Mouse (Mus musculus): ENCODE measurements around the gene Rundc3a.
A peak's percentile ranks its signal among the peaks of the same experiment; 100 is the strongest.
"Not testable (repeated sequence)": the region's sequence is repeated elsewhere in the genome, so short reads cannot be mapped to it uniquely, and the experiment has no call there.

The Rundc3a gene

DNA sequence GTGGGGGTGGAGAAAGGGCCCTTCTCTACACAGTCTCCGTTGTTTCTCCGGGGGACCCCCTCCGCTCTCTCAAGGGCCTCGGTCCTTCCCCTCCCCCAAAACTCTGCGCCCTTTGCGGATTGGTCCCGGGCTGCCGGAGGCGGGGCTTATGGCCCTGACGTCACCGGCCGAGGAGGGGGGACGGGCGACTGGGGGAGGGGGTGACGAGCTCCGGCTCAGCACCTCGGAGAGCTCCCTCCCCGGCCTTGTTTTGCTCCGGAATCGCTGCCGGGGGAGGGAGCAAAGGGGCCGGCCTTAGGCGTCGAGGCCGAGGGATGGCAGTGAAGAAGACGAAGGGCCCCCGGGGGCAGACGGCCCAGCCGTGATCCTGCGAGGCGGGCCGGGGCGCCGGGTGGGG lies at the start of gene Rundc3a:
Gene Rundc3a (plus strand): TSS at position 166 of the 397 bp plus-strand sequence.
- DNase-seq: peak; percentile 89

DNA sequence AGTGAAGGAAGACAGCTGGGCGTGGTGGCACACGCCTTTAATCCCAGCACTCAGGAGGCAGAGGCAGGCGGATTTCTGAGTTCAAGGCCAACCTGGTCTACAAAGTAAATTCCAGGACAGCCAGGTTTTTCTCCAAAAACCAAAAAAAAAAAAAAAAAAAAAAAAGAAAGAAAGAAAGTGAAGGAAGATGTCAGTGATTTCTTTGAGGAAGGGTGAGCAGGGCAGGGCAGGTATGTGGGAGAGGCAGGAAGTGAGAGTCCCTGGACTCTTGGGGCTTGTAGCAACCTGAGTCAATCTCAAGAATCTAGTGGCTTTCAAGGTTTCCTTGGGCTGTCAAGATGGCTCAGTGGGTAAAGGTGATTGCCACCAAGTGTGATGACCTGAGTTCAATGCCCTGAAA lies 48.7 kb upstream of the Rundc3a start:
- no peak for DNase-seq

DNA sequence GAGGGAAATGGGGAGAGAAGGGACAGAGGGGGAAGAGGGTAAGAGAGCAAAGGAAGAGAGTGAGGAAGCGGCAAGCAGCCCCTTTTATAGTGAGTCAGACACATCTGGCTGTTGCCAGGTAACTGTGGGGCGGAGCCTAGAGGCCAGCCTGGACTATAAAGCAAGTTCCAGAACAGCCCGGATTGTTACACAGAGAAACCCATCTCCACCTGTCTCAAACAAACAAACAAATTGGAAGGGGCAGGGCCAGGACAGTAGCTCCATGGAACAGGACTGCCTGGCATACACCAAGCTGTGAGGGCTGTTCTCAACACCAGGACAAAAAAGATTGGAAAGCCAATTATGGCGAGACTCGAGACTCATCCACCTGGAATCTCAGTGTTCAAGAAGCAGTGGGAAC lies 46.3 kb upstream of the Rundc3a start:
- DNase-seq: no peak

DNA sequence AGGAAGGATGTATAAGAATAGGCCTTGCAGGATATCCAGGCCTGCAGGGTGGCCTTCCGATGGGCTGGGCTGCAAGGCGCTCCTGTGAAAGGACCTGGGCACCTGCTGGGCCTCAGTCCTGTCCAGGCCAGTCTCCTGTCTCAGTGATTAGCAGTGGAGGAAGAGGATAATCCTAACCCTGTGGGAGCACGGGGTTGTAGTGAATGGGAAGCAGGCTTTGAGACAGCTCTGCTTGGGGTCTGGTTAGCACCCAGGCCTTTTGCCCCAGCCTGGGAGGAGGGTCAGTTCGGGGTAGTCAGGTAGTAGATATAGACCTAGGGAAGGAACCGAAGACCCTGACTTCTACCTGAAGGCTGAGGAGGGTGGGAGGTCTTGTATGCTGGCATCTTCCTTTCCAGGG lies 45.5 kb upstream of the Rundc3a start:
- no peak for DNase-seq

DNA sequence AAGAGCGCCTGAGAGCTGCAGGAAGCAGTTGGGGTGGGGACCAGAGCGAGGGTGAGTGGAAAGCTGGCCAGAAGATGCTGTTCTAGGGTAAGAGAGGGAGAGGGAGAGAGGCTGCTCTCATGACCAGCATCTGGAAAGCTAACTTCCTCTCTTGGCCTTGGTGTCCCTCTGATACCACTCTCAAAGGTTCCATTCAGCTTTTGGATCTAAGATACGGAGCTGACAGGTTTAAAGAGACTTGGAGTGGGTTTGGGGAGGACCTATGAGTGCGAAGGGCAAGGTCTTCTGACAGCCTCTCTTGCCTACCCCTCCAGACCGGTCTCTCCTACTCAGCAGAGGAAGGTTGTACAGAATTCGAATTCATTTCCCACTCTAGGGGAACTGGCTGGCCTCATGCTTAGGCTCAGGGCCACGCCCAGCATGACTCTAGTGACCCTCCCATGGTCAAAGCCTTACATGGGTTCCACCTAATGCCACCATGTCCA lies 45.1 kb upstream of the Rundc3a start:
- DNase-seq: no peak

DNA sequence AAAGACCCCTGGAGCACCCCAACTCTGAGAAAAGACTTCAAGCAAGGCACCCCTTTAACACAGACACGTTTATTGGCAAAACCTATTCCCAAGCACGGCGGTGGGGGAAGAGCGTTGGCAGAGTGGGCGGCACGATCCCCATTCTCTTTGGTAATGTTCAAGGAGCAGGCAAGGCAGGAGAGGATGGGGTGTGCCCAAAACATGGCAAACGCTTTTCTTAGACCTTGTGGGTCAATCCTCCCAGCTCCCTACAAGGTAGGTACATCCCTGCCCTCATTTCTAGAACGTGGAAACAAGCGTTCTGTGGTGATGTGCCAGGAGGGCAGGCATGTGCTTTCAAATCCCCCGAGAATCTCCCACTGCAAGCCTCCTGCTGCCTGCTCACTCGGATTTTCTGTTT lies 44.4 kb upstream of the Rundc3a start:
- DNase-seq: no peak

DNA sequence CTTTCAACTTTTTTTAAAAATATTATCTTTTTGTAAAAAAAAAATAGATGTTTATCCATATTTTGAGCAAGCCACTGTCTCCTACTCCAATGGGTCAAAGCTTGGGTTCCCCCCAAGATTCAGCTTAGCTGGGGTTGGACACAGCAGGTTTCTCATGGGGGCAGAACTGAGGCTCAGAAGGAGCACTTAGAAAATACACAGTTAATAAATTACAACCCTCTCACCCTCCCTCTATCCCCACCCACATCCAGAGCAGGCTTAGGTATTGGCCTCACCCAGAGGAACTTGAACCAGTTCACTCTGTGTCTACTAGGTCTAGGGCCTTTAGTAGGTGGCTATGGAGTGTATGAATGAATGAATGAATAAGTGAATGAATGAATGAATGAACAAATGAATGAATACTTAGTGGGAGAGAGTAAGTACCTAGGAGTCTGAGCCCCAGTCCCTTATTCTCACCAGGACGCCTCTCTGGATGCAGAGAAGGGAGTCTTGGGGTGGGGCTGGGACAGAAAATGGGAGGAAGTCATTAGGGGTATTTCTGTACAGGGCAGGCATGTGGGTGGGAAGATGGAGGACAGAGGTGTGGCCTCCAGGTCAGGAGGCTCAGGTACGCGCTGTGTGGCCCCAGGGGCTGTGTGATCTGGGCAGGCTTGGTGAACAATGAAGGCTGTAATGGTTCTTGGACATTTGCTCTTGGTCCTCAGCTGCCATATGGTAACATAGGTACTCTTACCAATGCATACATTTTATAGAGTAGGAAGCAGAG lies 43.8 kb upstream of the Rundc3a start:
- no peak for DNase-seq

DNA sequence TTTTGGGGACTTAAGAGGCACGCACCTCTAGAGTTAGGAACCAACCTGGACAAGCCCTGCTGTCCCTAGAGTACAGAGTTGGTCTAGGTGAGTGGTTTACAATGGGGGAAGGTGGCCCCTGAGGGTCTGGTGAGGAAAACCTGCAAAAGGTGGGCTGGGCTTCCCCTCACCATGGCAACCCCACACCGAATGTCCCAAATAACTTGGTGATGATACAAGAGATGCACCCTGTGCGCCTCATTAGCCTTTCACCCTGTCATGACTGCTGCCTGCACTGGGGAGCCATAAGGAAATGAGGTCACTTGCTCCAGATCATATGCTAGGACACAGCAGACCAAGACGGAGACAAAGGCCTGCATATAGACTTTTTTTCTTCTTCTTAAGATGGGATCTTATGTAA lies 42.8 kb upstream of the Rundc3a start:
- no peak for DNase-seq

DNA sequence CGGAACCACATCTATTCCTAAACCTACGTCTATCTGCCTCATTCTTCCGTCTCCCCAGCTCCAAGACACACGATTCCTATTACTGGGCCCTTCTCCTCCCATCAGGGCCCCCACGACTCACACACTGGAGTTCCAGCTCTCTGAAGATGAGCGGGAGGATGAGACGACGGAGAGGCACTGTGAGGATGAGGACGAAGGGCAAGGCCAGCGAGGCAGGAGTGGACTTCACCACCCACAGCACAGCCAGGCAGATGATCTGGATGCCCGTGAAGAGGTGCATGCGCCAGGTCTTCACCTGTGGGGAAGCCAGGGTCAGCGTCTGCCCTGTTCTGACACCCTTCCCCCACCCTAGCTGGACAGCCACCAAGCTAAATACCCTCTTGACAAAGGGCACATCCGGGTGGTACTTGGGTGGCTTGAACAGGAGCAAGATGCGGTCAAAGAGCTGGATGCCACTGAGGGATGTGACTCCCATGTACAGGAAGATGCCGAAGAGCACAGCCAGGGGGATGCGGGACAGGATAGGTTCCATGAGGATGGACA lies 42.2 kb upstream of the Rundc3a start:
- no peak for DNase-seq

DNA sequence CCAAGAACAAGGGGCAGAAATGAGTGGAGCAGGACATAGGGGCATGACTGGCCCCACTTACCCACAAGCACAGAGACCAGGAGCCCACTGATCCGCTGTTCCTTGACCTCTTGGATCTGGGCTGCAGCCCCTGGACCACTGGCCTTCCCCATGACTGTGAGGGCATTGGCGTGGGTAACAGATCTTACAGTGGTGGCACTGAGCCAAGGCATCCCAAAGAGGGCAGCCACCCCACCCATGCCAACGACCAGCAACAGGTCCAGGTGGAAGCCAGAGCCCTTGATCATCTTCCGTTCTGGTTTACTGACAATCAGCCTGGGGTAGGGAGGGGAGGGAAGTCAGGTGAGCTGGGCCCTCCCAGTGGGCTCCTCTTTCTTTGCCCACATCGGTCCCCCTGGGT lies 40.8 kb upstream of the Rundc3a start:
- no peak for DNase-seq

DNA sequence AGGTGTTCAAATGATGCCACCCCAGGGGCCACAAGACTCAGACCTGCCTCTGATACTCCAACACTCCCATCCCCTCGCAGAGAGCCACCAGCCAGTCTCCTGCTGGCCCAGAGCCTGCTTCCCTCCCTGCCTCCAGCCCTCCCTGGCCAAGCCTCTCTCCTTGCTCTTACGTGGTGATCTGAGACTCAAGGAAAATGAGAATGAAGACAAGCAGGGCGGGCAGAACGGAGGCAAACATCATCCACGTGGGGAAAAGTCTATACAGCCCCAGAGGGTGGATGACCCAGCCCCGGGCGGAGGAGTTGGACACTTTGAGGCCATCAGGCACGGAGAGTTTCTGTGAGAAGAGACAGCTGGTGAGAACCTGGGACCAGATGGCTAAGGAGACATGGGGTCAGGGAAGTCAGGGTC lies 40.2 kb upstream of the Rundc3a start:
- DNase-seq: no peak

DNA sequence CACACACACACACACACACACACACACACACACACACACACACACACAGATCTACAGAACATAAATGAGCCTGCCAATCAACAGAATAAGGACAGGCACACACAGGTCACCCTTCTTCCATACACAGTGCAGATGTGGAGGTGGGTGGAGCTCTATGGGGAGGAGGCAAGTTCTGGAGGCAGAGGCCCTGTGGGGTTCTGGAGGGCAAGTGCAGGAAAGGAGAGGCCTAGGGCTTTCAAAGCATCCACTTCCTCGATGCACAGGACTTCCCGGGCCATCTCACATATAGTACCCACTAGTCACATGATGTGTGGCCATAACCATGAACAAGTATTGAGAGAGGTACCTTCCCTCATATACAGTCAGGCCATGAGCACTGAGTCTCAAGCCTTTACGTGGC lies 37.7 kb upstream of the Rundc3a start:
- DNase-seq: no peak

DNA sequence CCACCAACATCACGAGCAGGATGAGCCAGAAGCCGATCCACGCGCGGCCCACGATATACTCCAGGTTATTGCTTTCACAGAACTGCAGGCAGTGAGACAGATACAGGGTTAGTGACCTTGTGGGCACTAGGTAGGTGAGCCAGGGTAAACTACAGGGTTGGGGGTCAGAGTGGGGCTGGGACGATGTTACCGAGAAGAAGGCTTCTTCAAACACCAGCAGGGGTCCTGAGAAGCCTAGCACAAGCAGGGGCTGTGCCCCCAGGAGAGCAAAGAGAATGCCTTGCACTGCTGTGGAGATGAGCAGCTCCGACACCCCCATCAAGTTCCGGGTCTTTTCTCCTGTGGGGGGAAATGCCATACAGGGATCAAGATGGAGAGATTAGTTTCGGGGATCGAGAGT lies 37.0 kb upstream of the Rundc3a start:
- no peak for DNase-seq

DNA sequence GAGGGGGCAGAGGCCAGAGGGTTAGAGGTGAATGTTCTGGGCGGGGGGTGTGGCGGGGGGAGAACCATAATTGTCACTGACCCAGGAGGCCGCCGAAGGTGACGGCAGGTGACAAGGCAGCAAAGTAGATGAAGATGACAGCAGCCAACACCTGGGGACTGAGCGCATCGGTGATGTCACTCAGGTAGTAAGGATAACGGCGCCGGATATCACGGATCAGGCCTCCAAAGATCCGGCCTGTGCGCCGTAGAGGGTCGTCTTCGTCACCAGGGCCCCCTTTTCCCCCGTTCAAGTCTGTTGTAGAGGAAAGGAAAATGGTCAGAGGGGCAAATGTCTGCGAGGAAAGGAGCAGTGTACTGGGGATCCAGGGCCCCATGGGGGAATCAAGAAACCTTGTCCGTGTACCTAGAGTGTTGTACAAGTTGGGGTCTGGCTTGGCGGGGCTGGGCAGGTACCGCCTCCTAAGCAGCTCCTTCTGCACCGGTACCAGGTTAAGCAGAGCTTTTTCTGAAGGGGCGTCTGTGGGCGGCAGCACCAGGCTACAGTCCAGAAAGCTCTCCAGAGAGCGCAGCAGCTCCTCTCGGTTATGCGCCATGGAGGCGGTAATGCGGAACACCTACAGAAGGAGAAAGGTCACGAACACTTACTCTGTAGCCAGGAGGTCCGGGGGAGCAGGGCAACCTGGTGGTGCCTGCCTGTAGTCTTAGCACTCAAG lies 36.4 kb upstream of the Rundc3a start:
- DNase-seq: no peak

DNA sequence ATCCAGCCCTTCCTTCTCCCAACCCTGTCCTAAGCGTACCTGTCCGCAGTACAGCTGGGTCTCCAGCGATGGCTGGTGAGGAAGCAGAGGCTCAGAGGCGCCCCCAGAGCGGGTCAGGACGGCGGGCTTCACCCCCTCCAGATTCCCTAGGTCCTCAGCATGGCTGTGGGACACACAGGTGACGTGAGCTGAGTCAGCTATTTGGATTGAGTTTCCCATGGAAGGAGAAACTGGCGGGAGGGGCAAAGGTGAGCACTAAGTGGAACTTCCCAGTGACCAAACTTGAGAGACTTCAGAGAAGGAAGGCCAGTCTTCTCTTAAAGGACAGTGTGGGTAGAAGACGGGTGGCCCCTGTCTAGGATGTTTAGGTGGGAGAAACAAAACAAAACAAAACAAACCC lies 34.8 kb upstream of the Rundc3a start:
- DNase-seq: no peak

DNA sequence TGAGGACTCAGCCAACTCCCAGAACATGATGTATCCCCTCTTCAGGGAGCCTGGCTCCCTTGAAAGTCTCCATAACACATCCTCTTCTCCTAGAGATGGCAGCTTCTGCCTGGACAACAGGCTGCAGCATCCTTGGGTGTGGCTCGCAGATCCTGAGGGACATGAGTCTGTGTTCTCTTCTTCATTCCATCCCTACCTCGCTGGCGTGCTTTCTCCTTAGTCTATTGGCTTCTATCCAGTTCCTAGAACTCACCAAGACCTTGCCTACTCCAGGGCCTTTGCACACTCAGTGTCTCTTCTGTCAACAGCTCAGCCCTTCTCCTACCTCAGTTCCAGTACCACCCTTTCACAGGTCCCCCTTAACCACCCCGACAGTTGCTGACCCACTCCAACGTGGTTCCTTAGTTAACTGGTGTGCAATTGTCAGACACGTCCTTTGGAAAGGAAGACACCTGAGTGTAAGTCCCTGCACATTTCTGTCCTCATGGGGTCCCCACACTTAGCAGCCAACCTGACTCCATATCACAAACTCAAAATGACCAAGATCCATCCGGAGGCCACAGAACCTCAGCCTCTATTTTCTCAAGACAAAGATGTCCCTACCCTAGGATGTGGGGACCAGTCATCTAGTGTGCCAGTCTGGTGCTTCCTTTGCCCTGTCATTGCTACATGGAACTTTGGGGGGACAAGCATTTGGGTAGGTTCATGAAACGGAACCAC lies 31.3 kb upstream of the Rundc3a start:
- DNase-seq: no peak

DNA sequence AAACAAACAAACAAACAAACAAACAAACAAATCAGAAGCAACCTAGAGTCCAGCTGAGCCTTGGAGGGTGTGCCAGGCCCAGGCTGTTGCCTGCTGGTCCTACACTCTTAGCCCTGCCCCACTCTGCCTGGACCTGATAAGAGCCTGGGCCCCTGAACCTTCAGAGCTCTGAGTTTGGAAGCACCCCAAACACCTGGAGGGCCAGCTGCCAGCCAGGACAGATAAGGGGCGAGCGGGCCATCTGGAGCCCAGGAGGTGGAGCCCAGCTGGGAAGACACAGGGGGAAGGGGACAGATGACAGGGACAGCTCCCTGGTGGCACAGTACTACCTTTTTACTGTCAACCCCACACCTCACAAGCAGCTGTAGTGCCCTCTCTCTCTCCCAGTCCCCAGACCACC lies 29.6 kb upstream of the Rundc3a start:
- no peak for DNase-seq

DNA sequence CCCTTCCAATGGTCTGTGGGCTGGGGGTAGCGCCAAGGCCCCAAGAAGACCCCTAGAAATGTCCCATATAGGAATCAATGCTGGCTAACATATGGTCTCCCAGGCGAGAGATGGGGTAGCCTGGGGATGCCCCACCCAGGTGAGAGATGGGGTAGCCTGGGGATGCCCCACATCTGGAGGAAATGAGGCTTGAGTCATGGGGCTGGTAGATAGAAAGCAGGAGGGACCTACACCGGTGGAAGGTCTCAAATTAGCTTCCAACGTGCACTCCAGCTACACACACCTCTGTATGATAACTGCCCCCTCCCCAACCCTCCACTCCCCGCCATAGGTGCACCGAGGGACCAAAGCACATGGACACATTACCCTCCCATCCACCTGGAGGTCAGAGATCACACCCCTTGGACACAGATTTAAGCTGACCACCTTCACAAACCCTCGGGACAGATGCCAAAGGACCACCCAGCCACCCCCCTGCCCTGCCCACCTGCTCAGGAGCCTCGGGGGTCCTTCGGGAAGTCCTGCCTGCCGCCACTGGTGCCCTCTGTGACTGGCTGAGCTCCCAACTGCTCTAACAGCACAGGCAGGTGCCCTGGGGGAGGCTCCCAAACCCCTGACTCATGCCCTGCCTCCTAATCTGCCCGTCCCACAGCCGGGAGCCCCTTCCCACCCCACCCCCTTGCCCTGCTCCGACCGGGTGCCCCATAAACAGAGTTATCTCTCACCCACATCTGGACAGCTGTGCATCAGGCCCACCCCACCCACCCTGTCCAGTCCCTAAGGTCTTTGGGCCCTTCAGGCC lies 28.4 kb upstream of the Rundc3a start:
- DNase-seq: no peak

DNA sequence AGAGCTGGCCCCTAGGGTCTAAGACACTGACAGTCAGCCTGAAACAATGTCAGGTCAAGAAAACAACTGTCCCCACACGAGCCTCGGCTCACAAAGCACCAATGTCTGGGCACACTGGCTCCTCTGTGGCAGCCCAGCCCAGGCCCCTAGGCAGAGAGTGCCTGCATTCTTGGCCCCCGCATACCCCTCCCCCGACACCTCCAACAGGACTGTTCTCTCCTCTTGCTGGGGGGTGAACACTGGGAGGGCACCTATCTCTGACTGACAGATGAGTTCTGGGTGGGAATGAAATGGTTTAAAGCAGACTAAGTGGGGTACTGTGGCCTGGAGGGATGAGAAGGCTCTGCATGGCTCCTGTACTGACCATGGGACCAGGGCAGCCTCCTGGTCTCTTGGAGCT lies 27.5 kb upstream of the Rundc3a start:
- DNase-seq: no peak

DNA sequence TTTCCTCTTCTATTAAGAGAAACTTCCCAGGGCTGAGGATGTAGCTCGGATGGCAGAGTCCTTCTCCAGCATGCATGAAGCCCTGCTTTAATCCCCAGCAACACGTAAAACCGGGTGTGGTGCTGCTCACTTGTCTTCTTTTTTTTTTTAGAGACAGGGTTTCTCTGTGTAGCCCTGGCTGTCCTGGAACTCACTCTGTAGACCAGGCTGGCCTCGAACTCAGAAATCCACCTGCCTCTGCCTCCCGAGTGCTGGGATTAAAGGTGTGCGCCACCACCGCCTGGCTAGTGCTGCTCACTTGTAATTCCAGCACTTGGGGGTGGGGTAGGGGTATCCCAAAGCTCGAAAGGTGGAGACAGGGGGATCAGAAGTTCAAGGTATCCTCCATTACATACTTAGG lies 27.1 kb upstream of the Rundc3a start, which contains the start of gene Slc4a1:
Gene Slc4a1 (minus strand): TSS at position 101 of the 400 bp plus-strand sequence.
- not testable (repeated sequence) for DNase-seq

DNA sequence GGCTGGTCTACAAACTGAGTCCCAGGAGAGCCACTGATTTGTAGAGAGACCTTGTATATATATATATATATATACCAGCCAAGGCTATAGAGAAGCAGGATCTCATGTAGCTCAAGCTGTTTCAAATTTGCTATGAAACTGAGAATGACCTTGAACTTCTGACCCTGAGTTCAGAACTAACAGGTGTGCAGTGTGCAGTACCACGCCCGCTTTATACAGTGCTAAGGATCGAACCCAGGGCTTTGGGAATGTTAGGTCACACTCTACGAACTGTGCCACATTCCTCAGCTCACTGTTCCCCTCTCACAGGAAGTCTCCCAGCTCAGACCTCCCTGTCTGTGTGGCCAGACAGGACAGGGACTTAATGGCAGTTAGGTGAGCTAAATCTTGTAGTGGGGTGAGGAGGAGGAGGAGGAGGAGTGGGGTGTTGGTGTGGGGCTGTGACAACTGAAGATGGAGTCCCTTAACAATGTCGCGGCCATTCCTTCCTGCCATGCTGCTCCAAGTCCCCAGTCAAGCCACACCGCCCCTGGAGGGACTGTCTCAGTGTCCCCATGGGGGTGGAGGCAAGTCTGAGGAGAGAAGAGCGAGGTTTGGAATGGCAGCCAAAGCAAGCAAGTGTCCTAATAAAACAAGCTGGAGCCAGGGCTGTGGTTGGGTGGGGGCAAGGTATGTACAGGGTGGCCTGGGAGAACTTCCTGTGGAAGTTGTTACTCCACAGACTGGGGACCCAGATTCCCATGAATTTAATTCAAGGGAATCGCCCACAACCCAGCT lies 25.5 kb upstream of the Rundc3a start:
- no peak for DNase-seq

DNA sequence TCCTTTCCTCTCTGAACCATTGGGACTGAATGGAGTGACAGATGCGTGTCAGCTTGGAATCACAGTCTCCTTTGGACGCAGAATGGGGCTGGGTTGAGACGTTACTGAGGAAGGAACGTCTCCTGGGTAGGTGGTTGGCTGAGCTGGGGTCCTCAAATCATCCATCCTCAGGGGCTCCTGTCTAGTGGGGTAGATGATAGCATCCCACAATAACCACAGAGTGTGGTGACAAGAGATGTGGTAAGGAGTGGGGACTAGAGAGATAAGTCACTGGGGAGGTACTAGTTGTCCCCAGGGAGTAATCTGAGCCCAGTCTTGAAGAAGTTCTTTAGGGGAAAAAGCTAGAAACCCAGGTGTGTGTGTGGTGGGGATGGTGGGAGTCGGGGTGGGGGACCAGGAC lies 24.9 kb upstream of the Rundc3a start:
- no peak for DNase-seq

All from thymus, postnatal 25 days (tissue).